Mouse (Mus musculus): ENCODE measurements at regions not wholly inside any gene's neighbourhood (a gene's known extent, or its start where the extent isn't known, plus 50 kb on each side); places are given as distances from the start of the nearest gene placed in this dataset.

DNA sequence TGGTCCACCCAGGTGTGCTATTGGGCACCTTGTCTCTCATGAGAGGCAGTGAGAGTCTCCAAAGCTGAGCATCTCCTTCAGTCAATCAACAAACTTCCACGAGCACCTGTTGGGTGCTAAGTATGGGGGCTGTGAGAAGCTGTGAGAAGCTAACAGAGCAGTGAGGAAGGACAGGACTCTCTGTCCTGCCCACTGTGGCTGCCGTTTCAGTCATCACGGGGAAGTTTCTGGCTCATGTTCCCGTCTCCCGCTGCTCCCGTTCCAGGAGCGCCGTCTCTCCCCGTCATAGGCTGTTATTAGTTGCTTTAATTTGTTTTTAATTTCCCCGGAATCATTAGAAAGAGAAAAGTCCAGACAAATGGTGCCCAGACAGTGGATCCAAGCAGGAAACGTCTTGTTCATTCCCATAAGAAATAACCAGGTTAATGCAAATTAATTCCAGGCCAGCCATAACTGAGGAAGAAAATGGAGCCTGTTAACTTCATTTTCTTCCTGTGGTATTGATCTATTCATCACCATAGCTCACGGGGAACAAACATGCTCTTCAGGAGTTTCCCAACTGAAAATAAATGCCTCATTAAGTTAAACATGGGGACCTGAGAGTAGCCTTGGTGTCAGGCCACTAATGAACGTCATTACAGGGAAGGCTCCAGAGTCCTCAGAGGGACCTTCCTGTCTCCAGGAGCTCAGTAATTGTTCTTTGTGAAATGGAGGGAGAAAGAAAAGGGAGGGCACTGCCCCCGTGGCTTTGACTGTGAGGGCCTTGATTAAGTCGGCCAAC is 70.3 kb downstream of the Matn1 start:
- DNase-seq (ENCODE audit: low spot score in 2 of 2) = no peak

DNA sequence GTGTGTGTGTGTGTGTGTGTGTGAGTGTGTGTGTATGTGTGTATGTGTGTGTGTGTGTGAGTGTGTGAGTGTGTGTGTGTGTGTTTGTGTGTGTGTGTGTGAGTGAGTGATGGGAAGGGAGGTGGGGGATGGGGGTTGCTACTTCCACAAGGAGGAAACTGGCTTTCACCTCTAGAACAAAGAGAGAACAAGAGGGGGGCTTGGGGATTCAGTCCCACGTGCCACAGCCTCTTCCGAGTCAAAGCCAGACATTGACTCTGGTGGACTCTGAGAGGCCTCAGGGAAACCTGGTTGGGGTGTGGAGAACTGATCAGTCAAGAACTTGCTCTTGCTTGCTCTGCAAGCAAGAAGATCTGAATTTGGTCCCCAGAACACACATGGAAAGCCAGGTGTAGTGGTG is 71.0 kb downstream of the Matn1 start:
- no peak for DNase-seq (ENCODE audit: low spot score in 2 of 2)

DNA sequence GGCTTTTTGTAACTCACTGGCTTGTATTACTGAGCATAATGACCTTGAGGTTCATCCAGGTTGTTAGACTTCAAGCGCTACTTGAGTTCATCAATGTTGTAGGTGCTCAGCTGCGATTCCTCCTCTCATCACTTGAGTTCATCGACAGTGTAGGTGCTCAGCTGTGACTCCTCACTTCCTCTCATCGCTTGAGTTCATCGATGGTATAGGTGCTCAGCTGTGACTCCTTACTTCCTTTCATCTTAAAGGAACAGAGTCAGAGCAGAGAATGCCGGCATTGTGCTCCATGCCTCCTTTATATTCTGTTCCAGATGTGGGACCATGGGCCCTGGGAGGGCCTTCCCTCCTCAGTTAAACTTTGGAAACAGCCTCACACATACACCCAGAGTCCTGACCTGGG is 79.4 kb downstream of the Matn1 start:
- no peak for DNase-seq (ENCODE audit: low spot score in 2 of 2)

DNA sequence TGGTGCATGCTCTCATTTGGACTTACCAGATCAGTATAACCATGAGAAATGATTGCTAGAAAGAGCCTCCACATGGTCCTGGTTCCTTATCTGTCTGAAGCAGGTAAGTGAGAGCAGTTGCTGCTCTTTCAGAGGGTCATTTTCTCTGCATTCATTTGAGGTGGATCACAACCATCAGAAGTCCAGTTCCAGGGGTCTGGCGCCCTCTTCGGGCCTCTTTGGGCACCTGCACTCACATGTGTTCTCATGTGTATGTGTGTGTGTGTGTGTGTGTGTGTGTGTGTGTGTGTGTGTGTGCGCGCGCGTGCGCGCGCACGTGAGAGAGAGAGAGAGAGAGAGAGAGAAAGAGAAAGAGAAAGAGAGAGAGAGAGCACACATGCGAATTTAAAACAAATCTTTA is 92.1 kb downstream of the Matn1 start:
- DNase-seq (ENCODE audit: low spot score in 2 of 2) = no peak

DNA sequence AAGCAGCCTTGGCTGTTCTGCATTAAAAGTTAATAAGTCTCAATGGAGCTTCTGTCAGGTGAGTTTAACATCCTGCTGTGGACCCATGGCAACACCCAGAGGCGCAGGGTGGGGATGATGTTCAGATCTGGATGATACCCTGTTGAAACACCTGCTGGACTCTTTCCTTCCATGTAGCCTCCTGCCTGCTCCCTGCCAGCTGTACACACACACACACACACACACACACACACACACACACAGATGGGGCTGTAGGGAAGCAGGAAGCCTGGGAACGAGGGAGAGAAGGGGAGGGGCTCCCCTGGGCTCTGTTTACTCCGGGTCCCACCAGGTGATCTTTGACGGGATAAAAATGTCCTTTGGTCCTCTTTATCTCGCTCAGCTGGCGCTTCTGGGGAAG is 93.0 kb downstream of the Matn1 start:
- no peak for DNase-seq (ENCODE audit: low spot score in 2 of 2)

DNA sequence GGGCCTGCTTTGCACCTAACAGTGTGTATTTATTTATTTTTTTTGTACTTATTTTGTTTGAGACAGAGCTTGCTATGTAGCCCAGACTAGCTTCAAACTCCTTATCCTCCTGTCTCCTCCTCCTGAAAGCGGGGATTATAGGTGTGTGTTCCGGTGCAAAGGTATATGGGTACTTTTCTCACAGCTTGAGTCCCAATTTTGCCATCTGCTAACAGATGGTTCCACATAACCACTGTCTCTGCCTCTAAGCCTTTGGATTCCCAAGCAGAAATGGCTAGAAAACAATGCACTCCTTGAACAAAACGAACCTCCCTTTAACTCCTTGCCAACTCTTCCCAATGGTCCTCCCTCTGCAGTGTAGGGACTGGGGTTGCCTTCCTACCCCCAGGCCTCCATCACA is 95.5 kb downstream of the Matn1 start:
- no peak for DNase-seq (ENCODE audit: low spot score in 2 of 2)

DNA sequence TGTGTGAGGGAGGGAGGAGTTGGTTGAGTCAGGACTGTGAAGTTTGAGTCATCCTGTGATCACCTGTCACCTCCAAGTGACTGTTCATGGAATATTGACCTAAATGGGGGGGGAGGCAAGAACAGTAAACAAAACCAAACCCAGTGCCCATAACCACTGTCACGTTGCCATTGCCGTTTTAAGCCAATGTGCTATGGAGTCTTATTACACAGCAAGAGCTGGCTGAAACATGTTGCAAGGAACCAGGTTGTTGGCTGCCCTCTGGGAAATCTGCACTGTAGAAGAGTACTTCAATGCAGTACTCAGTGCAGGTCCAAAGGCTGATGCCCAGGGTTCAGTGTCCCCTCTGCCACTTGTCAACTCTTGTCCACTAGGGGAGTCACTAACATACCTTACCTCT is 97.0 kb downstream of the Matn1 start:
- no peak for DNase-seq (ENCODE audit: low spot score in 2 of 2)

DNA sequence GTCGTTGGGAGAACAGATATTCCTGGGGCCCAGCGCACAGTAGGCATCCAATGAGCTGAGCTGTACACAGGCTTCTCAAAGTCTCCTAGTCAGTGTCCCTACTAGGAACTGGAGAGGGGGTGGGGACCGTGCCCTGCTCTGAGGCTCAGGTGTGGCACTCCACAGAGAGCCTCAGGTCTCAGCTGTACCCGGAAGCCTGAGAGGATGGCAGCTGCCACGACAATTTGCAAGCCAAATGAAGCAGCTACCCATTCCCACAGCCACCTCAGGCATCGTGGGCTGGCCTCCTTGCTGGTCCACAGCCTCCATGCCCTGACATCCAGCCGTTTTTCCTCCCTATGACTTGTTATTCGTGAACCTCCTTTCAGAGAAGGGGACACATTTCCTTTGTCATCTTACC is 101.9 kb downstream of the Matn1 start:
- no peak for DNase-seq (ENCODE audit: low spot score in 2 of 2)

DNA sequence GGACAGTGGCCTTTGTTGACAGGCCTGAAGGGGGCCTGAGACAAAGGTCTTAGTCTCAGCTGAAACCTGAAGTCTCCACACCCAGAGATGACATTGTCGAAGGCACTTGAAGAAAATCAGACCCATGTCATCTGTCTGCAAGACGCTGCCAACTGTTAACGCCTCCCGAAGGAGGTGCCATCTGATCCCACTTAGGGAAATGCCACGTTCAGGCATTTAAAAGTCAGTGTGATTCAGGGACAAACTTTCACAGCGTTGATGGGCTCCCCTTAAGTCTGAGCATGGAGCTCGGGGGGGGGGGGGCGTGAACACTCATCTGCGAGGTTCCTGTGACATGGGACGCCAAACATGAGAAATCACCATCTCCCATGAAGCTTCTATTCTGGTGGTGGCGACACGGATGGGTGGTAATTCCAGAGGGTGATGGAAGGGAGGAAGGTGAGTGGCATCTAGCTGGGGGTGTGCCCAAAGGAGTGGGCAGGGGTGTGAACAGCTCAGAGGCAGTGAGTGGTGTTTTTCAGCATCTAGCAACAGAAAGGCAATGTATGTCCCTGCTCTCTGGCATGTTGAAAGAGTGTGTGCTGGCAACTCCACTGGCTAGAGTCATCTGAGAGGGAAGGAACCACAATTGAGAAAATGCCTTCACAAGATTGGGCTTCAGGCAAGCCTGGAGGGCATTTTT is 102.9 kb downstream of the Matn1 start:
- no peak for DNase-seq (ENCODE audit: low spot score in 2 of 2)

DNA sequence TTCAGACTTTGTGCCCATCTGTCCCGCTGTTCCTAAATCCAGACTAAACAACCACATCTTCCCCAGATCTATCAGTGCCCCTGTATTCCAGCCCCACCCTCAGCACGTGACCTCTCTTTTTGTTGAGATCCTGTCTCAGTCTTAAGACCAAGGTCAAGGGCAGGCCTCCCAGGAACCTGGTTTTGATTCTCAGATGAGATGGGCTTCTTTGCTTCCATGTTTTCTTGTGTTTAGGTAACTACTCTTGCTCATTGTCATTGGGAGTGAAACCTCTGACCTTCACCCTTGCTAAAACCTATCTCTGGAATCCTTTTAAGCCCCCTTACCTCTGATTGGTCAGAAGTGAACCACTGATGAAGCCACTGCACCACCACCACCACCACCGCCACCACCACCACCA is 112.1 kb downstream of the Matn1 start:
- DNase-seq (ENCODE audit: low spot score in 2 of 2) = no peak

DNA sequence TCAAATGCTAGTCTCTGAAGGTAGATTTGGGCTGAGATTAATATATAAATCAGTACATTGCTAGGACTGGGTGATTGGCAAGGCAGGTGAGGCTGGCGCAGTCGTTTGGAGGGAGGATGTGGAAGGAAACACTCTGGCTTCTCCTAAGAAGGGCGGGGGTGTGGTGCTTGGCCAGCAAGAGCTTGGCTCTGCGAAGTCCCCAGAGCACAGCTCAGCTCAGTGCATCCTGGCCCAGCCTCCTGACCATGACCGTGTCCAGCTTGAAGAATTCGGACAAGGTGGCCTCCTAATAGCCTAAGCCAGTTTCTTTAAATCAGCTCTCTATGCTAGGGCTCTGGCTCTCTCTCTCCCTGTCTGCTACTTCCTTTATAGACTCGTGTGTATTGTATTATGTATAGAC is 115.4 kb downstream of the Matn1 start:
- no peak for DNase-seq (ENCODE audit: low spot score in 2 of 2)

DNA sequence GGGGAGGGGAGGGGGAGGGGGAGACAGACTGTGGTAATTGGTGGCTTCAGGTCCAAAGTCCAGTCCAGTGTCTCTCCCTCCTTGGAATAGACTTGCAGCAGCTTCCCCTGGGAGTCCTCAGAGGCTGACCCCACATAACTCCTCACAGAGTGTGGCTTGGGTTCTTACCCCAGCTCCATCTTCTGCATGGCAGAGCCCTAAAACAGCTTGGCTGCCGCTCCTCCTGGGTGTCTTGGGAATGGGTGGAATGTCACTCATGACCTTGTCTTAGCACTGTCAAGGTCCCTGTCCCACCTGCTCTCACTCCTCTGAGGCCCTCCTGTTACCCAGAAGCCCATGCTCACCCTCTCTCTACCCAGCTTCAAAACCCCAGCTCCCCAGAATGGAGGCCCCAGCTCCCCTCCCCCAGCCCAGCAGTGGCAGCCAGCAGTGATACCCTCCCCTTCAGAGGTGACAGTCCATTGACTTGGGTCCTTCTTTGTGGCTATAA is 116.1 kb downstream of the Matn1 start:
- DNase-seq (ENCODE audit: low spot score in 2 of 2) = no peak

DNA sequence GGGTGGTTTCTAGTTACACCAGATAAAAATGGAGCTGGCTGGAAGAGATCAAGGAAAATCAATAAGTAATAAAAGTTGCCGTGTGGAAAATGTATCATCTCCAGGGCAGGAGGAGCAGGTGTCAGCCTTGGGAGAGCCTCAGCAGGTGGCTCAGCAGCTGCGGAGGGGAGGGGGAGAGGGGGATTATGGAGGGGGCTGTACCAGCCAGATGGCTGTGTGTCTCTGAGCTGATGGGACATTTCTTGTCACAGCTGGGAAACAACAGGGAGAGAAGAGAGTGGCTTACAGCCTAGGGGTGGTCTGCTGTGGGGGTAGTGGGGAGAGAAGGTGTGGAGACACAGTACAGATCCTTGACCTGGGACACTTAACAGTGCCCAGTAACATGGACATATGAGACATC is 116.5 kb downstream of the Matn1 start:
- DNase-seq (ENCODE audit: low spot score in 2 of 2) = no peak

DNA sequence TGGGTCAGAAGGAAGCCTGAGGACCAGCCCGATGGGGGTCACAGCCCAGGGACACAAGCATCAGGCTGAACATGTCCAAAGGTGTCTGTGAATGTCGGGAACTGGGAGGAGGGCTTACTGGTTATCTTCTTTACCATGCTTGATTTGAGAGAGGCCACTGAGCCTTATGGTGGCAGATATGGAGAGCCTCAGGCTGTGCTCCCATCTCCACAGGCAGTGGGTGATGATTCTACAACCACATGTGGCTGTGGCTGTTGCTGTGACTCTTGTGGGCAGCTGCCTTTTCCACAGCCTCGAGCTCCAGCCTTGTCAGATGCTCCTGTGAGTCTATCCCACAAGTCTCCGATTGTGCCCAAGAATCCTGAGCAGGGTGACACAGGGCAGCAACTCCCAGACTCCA is 118.4 kb downstream of the Matn1 start:
- no peak for DNase-seq (ENCODE audit: low spot score in 2 of 2)

DNA sequence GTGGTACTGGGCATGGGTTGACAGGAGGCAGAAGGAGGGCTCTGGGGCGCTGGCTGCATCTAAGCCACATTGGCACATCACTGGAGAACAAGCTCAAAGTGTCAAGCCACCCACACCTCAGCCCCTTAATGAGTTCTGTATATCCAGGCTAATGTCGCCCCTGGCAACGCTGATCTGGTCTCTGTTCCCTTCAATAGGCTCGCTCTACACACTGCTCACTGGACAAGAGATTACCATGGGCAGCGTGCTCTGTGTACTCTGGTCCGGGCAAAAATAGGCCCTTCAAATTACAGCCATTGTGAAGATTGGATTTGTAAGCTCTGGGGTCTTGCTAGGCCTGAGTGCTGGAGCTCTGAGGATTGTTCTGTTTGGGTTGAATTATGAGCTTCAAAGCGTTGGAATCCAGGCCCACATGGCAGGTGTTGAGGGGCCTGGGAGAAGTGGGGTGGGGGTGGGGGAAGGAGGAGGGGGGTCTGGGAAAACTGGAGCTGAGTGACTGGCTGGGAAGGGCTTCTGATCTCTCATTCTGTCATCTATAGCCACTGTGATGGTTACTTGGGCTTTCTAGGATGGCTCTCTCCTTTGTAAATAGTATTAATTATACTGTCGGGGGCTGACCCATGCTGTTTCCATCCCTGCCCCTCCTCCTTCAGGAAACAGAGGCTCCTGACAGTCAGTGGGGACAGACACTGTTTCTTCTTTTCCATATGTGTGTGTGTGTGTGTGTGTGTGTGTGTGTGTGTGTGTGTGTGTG is 122.2 kb downstream of the Matn1 start:
- no peak for DNase-seq (ENCODE audit: low spot score in 2 of 2)

DNA sequence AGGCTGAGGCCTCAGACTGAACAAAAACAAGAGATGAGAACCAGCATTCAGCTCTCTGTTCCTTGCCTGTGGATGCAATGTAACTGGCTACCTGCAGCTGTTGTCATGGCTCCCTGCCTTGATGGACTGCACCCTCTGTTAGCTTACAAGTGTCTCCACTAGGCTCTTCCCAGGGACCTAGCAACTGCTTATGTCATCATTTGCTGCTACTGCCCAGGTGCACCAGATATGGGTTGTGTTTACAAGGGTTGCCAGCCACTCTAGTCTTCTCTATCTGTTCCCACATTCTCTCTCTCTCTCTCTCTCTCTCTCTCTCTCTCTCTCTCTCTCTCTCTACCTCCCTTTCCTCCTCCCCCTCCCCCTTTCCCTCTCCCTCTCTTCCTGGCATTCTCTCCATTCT is 126.4 kb downstream of the Matn1 start:
- DNase-seq (ENCODE audit: low spot score in 2 of 2) = no peak

DNA sequence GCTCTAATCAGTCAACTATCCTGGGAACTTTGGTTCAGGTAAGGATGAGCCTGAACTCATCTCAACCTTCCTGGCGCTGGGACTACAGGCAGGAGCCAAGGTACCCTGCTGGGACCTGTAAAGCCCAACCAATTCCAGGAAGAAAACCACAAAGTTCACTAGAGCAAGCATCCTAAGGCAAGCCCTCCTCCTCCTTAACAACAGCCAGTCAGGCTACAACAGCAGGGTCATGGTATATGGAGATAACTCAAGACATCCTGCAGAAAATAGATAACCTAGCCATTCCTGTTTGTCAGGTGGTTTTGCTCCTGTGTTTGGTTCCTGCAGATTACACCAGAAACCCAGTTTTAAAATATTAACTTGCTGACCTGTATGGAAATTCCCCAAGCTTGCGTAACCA is 128.4 kb downstream of the Matn1 start:
- no peak for DNase-seq (ENCODE audit: low spot score in 2 of 2)

DNA sequence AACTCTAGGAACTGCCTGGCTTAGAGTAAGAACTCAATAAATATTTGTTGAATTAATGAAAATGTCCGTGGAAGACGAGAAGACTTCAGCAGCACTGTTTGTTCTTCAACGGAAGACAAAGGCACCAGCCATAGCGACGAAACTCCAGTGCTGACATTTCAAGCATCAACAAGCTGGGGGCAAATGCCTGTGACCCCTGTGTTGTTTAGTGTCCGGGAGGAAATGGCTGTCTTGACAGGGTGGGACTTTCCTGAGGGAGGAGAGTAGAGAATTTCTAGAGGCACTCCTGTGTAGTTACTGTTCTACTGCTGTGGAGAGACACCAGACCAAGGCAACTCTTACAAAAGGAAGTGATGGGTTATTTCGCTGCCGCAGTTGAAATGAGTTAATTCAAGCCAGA is 129.2 kb downstream of the Matn1 start:
- DNase-seq (ENCODE audit: low spot score in 2 of 2) = no peak

DNA sequence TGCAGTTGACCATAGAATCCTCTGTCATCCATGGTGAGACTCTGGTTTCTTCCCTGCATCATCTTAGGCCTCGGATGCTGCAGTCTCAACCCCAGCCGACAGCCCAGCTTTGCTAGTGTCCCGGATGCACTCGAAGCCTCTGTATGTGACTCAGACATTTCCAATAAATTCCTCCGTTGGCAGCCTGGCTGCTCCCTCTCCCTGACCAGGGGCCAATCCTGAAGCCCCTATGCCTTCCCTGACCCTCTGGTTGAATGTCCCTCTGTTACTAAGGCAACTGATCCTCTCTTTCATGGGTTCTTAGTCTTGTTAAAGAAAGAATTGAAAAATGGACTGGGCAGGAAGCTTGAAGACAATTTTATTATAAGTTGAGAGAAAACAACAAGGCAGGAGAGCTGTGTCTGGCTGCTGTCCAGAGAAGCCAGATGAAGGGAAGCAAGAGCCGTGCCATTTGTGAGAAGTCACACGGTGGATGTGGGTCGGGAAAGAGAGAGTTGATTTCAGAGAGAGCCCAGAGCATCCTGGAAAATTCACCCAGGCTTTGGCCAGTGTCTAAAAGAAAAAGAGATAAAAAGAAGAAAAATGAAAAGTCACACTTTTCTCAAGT is 131.2 kb downstream of the Matn1 start:
- DNase-seq (ENCODE audit: low spot score in 2 of 2) = no peak

DNA sequence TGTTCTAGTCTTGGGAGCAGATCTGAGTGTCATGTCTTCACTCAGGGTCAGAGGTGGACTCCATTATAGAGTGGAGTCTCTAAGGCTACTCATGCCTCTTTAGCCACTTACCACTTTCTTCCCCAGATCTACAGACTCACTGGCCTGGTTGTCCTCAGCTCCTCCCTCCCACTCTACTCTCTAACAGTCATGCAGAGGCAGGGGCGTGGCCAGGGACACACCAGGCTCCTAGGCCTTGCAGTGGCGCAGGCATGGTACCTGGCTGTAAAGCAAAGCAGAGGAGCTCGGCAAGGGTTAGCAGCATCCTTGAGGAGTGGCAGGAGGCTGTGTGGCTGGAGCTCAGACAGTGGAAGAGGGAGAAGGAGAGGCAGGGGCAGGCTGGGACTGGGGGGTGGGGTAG is 132.4 kb downstream of the Matn1 start:
- DNase-seq (ENCODE audit: low spot score in 2 of 2) = no peak

DNA sequence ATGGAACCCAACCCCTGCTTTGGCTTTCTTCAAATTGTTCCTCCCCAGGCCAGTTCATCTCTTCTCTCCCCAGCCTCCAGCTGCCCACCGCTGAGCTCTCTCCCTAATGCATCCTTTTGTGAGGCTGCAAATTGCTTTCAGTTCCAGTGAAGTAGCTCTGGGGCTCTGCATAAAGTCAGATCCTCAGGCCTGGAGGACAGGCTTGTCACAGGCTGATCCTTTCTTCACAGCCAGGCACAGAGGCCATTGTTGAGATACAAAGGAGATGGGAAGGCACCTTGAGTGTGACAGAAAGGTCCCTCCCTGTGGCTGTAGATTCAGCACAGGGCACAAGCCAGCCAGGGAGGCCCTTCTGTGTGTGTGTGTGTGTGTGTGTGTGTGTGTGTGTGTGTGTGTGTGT is 135.9 kb downstream of the Matn1 start:
- no peak for DNase-seq (ENCODE audit: low spot score in 2 of 2)

DNA sequence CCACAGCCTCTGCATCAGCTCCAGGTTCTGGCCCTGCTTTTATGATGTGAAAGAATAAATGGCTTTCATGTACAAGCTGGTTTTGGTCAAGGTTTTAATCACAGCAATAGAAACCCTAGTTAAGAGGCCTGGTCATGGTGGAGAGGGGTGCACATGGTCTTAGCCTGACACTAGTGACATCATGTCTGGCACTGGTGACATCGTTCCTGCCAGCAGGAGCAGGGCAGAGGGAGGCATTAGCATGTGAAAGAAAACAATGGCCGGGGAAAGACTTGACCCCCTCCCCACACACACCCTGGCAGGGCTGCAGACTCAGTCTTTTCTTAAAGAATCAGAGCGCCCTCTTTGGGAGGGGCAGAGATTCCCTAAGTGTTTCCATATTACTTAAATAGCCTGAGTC is 139.2 kb downstream of the Matn1 start:
- DNase-seq (ENCODE audit: low spot score in 2 of 2) = no peak
